ENCODE assay signal across 8 mouse cellular contexts in the genomic region with DNA sequence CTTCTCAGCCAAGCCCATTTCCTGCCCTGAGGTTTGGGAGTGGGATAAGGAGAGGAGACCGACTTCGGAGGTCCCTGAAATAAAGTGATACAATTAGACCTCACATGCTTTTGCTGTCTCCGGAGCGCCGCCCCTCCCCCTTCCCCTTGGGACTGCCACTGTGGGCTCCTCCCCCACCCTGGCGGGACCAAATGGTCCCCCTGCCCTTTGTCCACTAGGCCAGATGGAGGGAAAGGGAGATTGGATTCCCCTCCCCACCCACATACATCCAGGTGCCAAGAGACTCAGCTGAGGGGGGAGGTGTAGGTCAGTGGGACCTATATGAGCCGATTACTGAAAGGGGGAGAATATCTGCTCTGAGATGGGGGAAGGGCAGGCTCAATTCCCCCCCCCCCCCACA. TPM values are rescaled to one million over a fixed set of nuclear protein-coding genes. Genes with fewer than 3 reads are reported as not detected.
DNase-seq lines count a peak whose midpoint lies in the region; ATAC-seq lines count a peak whose summit lies in the region.

No protein-coding gene starts in this region.

- no peak for ATAC-seq in embryonic facial prominence, embryonic 14.5 days (ENCODE audit: low read depth)

- peak; percentile 42 for DNase-seq in adrenal gland, postnatal 25 days
- no peak for DNase-seq in adrenal gland, postnatal 14 days
- peak; percentile 78 for DNase-seq in ES-CJ7 (ENCODE audit: low read depth, low spot score)
- DNase-seq in embryonic facial prominence, embryonic 14.5 days (ENCODE audit: low spot score) = peak; percentile 56
- DNase-seq in kidney, adult 18-20 months = peak; percentile 77
- peak; percentile 81 for DNase-seq in midbrain, embryonic 10.5 days (ENCODE audit: low spot score)
- no peak for DNase-seq in gastrocnemius, adult 18-20 months (ENCODE audit: low spot score)
- DNase-seq in natural killer cell, adult 2 months (ENCODE audit: low spot score in 2 of 2) = no peak

- H3K4me2 ChIP-seq in embryonic facial prominence, embryonic 14.5 days (ENCODE audit: low read depth, low read length) = peak overlapping the region; percentile 92

- no peaks in the 10 kb centered on the region for H3K9me3 ChIP-seq in embryonic facial prominence, embryonic 14.5 days (ENCODE audit: control insufficient read depth, low read length)
- no peaks in the 10 kb centered on the region for H3K9me3 ChIP-seq in midbrain, embryonic 10.5 days (replicated peaks)

- 2% methylated on average over 7 of the region's 7 CpGs for WGBS in embryonic facial prominence, embryonic 14.5 days
- 0% methylated on average over 6 of the region's 7 CpGs for WGBS in midbrain, embryonic 10.5 days

- H3K4me3 ChIP-seq in embryonic facial prominence, embryonic 14.5 days (ENCODE audit: low read depth, low read length) = peak overlapping the region; percentile 74
- peak overlapping the region; percentile 94 for H3K4me3 ChIP-seq in midbrain, embryonic 10.5 days

- H3K4me1 ChIP-seq in embryonic facial prominence, embryonic 14.5 days (ENCODE audit: control insufficient read depth, insufficient read depth, low read length) = peaks cover 70% of the 10 kb centered on the region
- H3K4me1 ChIP-seq in midbrain, embryonic 10.5 days = peaks cover 94% of the 10 kb centered on the region

- H3K27me3 ChIP-seq in embryonic facial prominence, embryonic 14.5 days (replicated peaks; ENCODE audit: control insufficient read depth, insufficient read depth, low read length) = no peaks in the 10 kb centered on the region
- peaks cover 12% of the 10 kb centered on the region; the same call in 1 of the 2 replicates for H3K27me3 ChIP-seq in midbrain, embryonic 10.5 days (ENCODE audit: low read depth, poor library complexity, severe bottlenecking)

- H3K27ac ChIP-seq in embryonic facial prominence, embryonic 14.5 days (replicated peaks; ENCODE audit: low read depth, low read length) = peak overlapping the region; percentile 89
- H3K27ac ChIP-seq in midbrain, embryonic 10.5 days (replicated peaks) = peak overlapping the region; percentile 99

- H3K36me3 ChIP-seq in embryonic facial prominence, embryonic 14.5 days (ENCODE audit: control insufficient read depth, insufficient read depth, low read length) = no peaks in the 10 kb centered on the region
- peaks cover 20% of the 10 kb centered on the region for H3K36me3 ChIP-seq in midbrain, embryonic 10.5 days

- peak overlapping the region; percentile 86 for H3K9ac ChIP-seq in embryonic facial prominence, embryonic 14.5 days (ENCODE audit: low read depth, low read length)

RNA-seq across cellular contexts. Expression of gene Pcbp4, which starts 0.3 kb away (rescaled TPM):
- 26.8 and 29.9 TPM in 2 replicates for total RNA-seq in adrenal gland, postnatal 25 days (2021)
- total RNA-seq in adrenal gland, postnatal 14 days (2021) = 24.3 and 32.2 TPM in 2 replicates
- 90.2 and 101 TPM in 2 replicates for polyA plus RNA-seq in embryonic facial prominence, embryonic 14.5 days (2014; fragmentation: Nextera tagmentation; extraction: Ambion mirVana)
- 385 and 386 TPM in 2 replicates for polyA plus RNA-seq in midbrain, embryonic 10.5 days (2016; fragmentation: Nextera tagmentation; extraction: Ambion mirVana)
- 10 to 100 TPM; 54.7 to 69.6 TPM for total RNA-seq in gastrocnemius, adult 18-20 months (2021)

RNA-seq across cellular contexts. Expression of gene Abhd14a, which starts 5.3 kb away (rescaled TPM):
- 21.7 and 23.1 TPM in 2 replicates for total RNA-seq in adrenal gland, postnatal 25 days (2021)
- total RNA-seq in adrenal gland, postnatal 14 days (2021) = 17.1 and 18.4 TPM in 2 replicates
- polyA plus RNA-seq in embryonic facial prominence, embryonic 14.5 days (2014; fragmentation: Nextera tagmentation; extraction: Ambion mirVana) = 60.9 and 66.1 TPM in 2 replicates
- polyA plus RNA-seq in midbrain, embryonic 10.5 days (2016; fragmentation: Nextera tagmentation; extraction: Ambion mirVana) = 37.7 TPM in 2 replicates
- 10 to 100 TPM; 16.9 to 17.0 TPM for total RNA-seq in gastrocnemius, adult 18-20 months (2021)

RNA-seq across cellular contexts. Expression of gene Abhd14b, which starts 5.6 kb away (rescaled TPM):
- 38.0 and 53.8 TPM in 2 replicates for total RNA-seq in adrenal gland, postnatal 25 days (2021)
- 23.6 and 33.1 TPM in 2 replicates for total RNA-seq in adrenal gland, postnatal 14 days (2021)
- polyA plus RNA-seq in embryonic facial prominence, embryonic 14.5 days (2014; fragmentation: Nextera tagmentation; extraction: Ambion mirVana) = 21.5 and 30.3 TPM in 2 replicates
- polyA plus RNA-seq in midbrain, embryonic 10.5 days (2016; fragmentation: Nextera tagmentation; extraction: Ambion mirVana) = 5.2 TPM in 2 replicates
- total RNA-seq in gastrocnemius, adult 18-20 months (2021) = 1 to 10 TPM; 4.0 to 4.1 TPM

RNA-seq across cellular contexts. Expression of gene Gpr62, which starts 12.9 kb away (rescaled TPM):
- 0.21 TPM in 1 of 2 replicates, not detected in the other for total RNA-seq in adrenal gland, postnatal 25 days (2021)
- 0.23 TPM in 1 of 2 replicates, not detected in the other for total RNA-seq in adrenal gland, postnatal 14 days (2021)
- 0.36 and 0.60 TPM in 2 replicates for polyA plus RNA-seq in embryonic facial prominence, embryonic 14.5 days (2014; fragmentation: Nextera tagmentation; extraction: Ambion mirVana)
- 0.11 and 0.15 TPM in 2 replicates for polyA plus RNA-seq in midbrain, embryonic 10.5 days (2016; fragmentation: Nextera tagmentation; extraction: Ambion mirVana)
- under 1 TPM; 0.14 to 0.21 TPM for total RNA-seq in gastrocnemius, adult 18-20 months (2021)

RNA-seq across cellular contexts. Expression of gene Acy1, which starts 14.7 kb away (rescaled TPM):
- 17.0 and 20.6 TPM in 2 replicates for total RNA-seq in adrenal gland, postnatal 25 days (2021)
- total RNA-seq in adrenal gland, postnatal 14 days (2021) = 14.2 and 20.2 TPM in 2 replicates
- polyA plus RNA-seq in embryonic facial prominence, embryonic 14.5 days (2014; fragmentation: Nextera tagmentation; extraction: Ambion mirVana) = 37.9 and 45.1 TPM in 2 replicates
- polyA plus RNA-seq in midbrain, embryonic 10.5 days (2016; fragmentation: Nextera tagmentation; extraction: Ambion mirVana) = 39.3 and 42.6 TPM in 2 replicates
- total RNA-seq in gastrocnemius, adult 18-20 months (2021) = 10 to 100 TPM; 10.0 to 13.0 TPM

Comparison
In these comparisons a context has a peak if more than half of its experiments do, and no peak if none do; other contexts are left out.
1. DNase-seq: peak in adrenal gland, postnatal 25 days (single experiment), ES-CJ7 (single experiment), embryonic facial prominence, embryonic 14.5 days (single experiment), kidney, adult 18-20 months (single experiment) and midbrain, embryonic 10.5 days (single experiment); none in adrenal gland, postnatal 14 days (single experiment), gastrocnemius, adult 18-20 months (single experiment) and natural killer cell, adult 2 months (0 of 2).